Mouse (Mus musculus): ENCODE measurements around the gene Myom1.
A peak's percentile ranks its signal among the peaks of the same experiment; 100 is the strongest.
"Not testable (repeated sequence)": the region's sequence is repeated elsewhere in the genome, so short reads cannot be mapped to it uniquely, and the experiment has no call there.

The Myom1 gene

GRCm38 (mm10) chr17:71002081-71002743 lies at the start of gene Myom1:
Gene Myom1, plus strand, starts transcription at chr17:71002633.
- DNase-seq (ENCODE audit: low spot score in 2 of 2) = peak; percentile 94 to 97

- peak; percentile 86 to 99 for DNase-seq (ENCODE audit: low spot score in 2 of 2)
Observed at GRCm38 (mm10) chr17:70963546-70963945, 38.9 kb upstream of the Myom1 start.

DNA sequence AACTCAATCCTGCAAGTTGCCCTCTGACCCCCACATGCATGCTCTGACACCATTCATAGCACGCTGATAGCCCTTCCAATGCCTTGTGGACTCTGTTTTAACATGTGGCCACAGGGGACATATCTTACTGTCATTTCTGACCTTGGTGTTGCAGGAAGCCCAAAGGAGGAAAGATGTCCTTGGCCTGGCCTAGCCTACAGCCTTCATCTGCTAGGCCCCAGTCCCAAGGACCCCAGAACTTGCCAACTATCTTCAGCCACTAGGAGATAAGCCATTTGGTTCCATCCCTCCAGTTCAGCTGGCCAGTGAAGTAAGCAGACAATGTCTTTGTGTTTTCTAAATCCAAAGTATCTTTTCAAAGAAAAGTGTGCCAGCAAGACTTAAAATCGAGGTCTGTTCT lies 37.2 kb upstream of the Myom1 start:
- DNase-seq (ENCODE audit: low spot score in 2 of 2) = no peak

DNA sequence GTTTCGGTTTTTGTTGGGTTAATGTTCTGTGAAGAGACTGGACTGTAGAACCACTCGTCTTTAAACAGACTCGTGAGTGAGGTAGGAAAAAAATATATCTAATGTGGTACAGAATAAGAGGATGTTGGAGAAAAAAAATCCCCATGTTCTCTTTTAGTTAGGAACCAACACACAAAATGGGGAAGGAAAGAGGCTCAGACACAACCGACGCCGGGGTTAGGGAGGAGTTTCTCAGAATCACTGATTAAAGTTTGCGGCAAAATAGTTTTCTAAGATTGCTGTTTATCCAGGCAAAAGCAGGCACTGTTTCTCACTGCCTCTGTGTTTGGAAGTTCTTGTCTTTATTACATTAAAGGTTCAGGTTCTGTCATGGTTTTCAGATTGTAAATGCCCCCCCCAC lies 36.3 kb upstream of the Myom1 start:
- no peak for DNase-seq (ENCODE audit: low spot score in 2 of 2)

DNA sequence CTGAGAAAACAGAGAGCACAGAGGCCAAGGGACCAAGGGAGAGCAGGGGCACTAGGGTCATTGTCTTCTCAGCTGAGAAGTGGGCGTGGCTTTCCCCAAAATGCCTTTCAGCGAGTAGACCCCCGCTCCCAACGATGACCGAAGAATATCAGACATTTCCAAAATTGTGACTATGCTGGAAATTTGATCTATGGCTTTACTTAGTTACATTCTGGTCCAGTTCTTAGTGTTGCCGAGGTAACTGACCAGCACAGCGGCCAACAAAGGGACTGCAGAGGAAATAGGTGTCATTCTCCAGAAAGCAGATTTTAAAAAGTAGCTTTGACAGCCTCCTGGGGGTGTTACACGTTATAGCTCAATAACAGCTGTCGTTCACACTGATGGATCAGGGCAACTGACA lies 35.2 kb upstream of the Myom1 start:
- no peak for DNase-seq (ENCODE audit: low spot score in 2 of 2)

- DNase-seq (ENCODE audit: low spot score in 2 of 2) = no peak
Observed at GRCm38 (mm10) chr17:70967646-70968045, 34.8 kb upstream of the Myom1 start.

- no peak for DNase-seq (ENCODE audit: low spot score in 2 of 2)
Observed at GRCm38 (mm10) chr17:70968606-70969191, 33.7 kb upstream of the Myom1 start.

DNA sequence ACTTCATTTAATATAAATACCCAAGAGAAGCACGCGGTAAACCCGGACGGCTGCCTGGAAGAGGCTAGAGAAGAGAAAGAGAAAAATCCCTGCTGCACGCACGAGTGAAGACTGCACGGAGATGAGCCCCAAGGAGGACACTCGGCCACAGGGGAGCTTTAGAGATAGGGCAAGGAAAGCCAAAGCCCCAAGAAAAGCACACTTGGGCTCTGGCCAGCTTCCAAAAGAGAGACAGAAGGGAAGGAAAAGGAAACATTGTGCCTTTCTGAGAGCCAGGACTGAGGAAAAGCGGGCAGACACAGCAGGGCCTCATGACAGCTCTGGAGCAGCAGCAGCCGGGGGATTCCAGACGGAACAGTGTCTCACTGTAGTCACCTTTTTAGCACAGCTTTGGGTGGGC lies 31.2 kb upstream of the Myom1 start:
- DNase-seq (ENCODE audit: low spot score in 2 of 2) = no peak

GRCm38 (mm10) chr17:70973398-70973797 lies 29.0 kb upstream of the Myom1 start:
- no peak for DNase-seq (ENCODE audit: low spot score in 2 of 2)

- not testable (repeated sequence) for DNase-seq (ENCODE audit: low spot score in 2 of 2)
Observed at GRCm38 (mm10) chr17:70974065-70974464, 28.4 kb upstream of the Myom1 start.

DNA sequence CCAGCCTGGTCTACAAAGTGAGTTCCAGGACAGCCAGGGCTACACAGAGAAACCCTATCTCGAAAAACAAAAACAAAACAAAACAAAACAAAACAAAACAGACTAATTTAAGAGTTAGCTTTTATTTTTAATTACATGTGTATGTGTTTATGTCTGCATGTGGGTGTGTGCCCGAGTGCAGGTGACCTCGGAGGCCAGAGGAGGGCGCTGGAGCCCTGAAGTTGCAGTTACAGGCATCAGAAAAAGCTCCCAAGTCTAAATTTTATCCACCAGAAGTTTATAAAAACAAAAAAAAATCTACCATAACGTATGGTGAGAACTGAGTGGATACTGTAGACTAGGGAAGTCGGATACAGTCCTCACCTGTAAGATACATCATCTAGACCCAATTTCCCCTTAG lies 24.6 kb upstream of the Myom1 start:
- no peak for DNase-seq (ENCODE audit: low spot score in 2 of 2)

- no peak for DNase-seq (ENCODE audit: low spot score in 2 of 2)
Observed at GRCm38 (mm10) chr17:70979345-70980223, 22.8 kb upstream of the Myom1 start.

DNA sequence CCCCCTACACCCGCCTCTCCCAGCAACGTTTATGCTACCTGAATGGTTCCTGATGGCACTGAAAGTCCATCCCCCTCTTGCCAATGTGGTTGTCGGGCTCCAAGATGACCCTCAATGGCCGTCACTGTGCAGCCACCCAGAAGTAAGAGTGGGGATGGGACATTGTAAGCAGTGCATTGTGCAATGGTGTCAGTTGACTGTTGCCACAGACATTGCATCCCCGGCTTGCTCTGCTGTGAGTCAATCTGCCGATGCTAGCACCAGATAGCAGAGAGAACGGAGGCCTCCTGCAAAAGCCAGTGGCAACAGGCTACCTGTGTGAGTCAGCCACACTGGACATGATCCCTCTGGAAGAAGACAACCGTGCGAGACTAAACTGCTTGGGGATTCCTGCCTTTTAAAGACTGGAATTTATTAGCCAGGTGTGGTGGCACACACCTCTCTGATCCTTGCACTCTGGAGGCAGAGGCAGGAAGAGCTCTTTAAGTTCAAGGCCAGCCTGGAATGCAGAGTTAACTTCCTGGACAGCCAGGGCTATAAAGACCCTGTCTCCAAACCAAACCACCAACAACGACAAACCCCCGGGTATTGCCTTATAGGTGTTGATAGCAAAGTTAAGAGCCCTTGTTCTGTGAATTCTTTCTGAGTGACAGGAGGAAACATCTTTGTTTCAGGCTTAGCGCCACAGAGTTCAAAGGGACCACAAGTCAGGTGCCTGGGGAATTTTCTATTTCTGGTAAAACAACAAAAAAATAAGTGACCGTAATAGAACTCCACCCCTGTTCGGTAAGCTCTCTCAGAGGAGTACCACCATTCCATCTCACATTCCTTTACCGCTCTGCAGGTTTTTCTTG lies 16.7 kb upstream of the Myom1 start:
- no peak for DNase-seq (ENCODE audit: low spot score in 2 of 2)

GRCm38 (mm10) chr17:70986355-70986740 lies 16.1 kb upstream of the Myom1 start:
- no peak for DNase-seq (ENCODE audit: low spot score in 2 of 2)

DNA sequence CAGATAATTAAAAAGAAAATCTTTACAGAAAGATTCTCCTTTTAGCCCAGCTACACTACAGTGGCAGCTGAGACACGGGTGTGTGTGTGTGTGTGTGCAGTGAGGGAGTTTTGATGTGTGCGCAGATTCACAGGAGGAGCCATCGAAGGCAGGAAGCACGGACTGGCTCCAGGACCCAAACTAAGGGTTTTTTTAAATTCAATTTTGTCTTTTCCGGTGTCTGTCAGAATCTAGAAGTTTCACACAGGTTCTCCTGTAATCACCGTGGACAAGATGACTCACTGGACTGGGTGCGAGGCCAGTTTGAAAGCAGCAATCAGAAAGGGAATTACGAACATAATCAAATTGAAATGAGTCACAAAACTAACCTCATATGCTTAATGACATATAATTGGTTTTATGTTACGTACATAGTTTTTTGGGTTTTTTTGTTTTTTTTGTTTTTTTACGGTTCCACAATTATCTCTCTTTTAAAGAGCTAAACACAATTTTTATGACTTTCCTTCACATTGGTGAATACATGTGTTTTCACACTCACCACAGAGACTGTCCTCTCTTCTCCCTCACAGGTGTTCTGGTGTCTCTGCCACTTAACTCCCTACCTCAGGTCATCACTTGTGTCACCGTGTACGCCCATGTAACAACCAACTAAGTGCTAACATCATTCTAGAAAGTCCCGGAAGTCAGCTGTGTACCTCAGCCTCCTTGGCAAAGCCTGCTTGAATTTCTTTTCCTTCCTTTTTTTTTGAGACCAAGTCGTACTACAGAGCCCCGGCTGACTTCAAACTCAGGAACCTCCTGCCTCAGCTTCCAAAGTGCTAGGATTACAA lies 15.4 kb upstream of the Myom1 start:
- DNase-seq (ENCODE audit: low spot score in 2 of 2) = no peak

- no peak for DNase-seq (ENCODE audit: low spot score in 2 of 2)
Observed at GRCm38 (mm10) chr17:70988337-70988767, 14.1 kb upstream of the Myom1 start.

DNA sequence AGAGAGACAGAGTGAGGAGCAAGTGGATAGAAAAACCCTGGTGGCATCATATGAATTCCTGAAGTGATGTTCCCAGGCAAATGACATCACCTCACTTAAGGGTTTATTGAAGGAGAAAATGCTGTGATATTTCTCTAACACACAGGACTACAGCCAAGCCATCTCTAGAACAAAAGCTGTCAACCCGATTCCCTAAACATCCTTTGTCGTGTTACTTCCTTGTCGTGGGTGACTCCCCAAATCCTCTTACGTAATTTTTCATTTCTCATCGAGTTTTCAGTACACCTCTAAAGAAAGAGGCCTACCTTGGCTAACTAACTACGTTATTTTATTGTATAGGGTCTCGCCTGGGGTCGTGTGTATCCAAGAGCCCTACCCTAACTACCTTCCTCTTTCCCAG lies 13.0 kb upstream of the Myom1 start:
- DNase-seq (ENCODE audit: low spot score in 2 of 2) = no peak

- peak in 1 of 2 experiments; percentile 33 for DNase-seq (ENCODE audit: low spot score in 2 of 2)
Observed at GRCm38 (mm10) chr17:70989991-70990390, 12.4 kb upstream of the Myom1 start.

DNA sequence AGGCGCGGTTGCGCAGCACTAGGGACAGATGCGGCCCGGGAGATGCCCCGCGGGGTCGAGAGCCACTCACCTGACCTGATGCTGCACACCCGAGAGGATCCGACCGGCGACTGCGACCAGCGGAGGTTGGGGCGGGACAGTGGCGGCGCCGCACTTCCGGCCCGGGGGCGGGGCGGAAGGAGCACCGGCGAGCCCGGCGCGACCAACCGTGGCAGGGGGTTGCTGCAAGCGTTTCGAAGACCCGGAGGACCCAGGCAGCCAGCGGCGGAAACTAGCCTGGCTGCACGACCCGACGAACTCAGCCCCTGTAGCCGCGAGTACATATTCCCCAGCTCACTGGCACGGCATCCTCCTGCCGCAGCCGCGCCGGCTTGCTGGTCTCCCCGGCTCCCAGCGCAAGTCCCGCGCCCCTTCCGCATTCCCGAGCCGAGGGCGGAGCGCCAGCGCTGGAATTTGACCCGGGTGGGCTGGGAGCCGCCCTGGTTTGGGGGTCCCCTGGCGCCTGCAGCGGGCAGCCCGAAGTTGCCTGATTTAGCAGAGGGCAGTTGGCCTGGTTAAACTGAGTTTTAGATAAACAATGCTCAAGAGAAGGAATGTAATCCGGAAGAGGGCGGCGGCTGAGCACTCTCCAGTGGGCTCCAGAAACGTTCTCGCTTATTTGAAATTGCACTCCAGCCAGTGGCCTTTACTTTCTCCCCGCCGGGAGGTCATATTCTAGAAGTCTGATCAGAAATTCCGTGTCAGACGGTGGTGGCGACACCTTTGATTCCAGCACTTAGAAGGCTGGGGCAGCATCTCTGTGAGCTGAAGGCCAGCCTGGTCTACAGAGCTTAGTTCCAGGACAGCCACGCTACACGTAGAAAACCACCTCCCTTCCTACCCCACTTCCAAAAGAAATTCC lies 11.8 kb upstream of the Myom1 start:
- DNase-seq (ENCODE audit: low spot score in 2 of 2) = peak in 1 of 2 experiments; percentile 73
